Mouse (Mus musculus) hindbrain, postnatal 0 days (tissue): ENCODE results near the gene Serpinb3c. TPM values are rescaled to one million over a fixed set of nuclear protein-coding genes. Genes with fewer than 3 reads are reported as not detected.
"Not testable (repeated sequence)": the region's sequence is repeated elsewhere in the genome, so short reads cannot be mapped to it uniquely, and the experiment has no call there.

Experiments used
- ATAC-seq: fragments of 200-750 bp; cut with Nextera tagmentation; 2 replicates; pipeline ENCODE4 v1.8.0; 2017; ENCODE audit warnings: mild to moderate bottlenecking, moderate TSS enrichment, moderate library complexity
- DNase-seq: peaks from one replicate; pipeline ENCODE4 v3.0.0-alpha.2; 2015; ENCODE audit warnings: low spot score
- H3K27ac ChIP-seq: fragments of 300-500 bp; sonication (generic); 2 replicates; pipeline ENCODE4 v1.5.1; 2014; ENCODE audit warnings: mild to moderate bottlenecking
- H3K27me3 ChIP-seq: fragments of 300-500 bp; sonication (generic); 2 replicates; pipeline ENCODE4 v1.6.1; 2014; ENCODE audit warnings: low read length, mixed read lengths; ENCODE audit not compliant: insufficient read depth
- H3K36me3 ChIP-seq: fragments of 300-500 bp; sonication (generic); 2 replicates; pipeline ENCODE4 v1.6.1; 2014; ENCODE audit warnings: low read length, mixed read lengths; ENCODE audit not compliant: insufficient read depth
- H3K4me1 ChIP-seq: fragments of 300-500 bp; sonication (generic); 2 replicates; pipeline ENCODE4 v1.6.1; 2014; ENCODE audit warnings: antibody characterized with exemption, low read length, mixed read lengths; ENCODE audit not compliant: insufficient read depth
- H3K4me2 ChIP-seq: fragments of 300-500 bp; sonication (generic); 2 replicates; pipeline ENCODE4 v1.6.1; 2014; ENCODE audit warnings: low read depth, mild to moderate bottlenecking, low read length, moderate library complexity, mixed read lengths
- H3K4me3 ChIP-seq: fragments of 300-500 bp; sonication (generic); 2 replicates; pipeline ENCODE4 v1.5.1; 2014; ENCODE audit warnings: low read length
- H3K9ac ChIP-seq: fragments of 300-500 bp; sonication (generic); replicated peaks from 2 replicates; pipeline ENCODE4 v1.6.1; 2014; ENCODE audit warnings: mild to moderate bottlenecking, low read length, moderate library complexity, mixed read lengths
- H3K9me3 ChIP-seq: fragments of 300-500 bp; sonication (generic); 2 replicates; pipeline ENCODE4 v1.6.1; 2016; ENCODE audit warnings: low read length, mixed read lengths
- CTCF ChIP-seq: IDR thresholded peaks from 2 replicates; pipeline ENCODE4 v1.5.1; 2016; ENCODE audit warnings: antibody characterized with exemption, control low read depth, low read depth
- WGBS: fragments of 180-500 bp; shearing (Covaris S2); extraction: QIAGEN DNeasy Blood & Tissue Kit; methylation state at CpG from one replicate; pipeline ENCODE4 v1.1.7; 2014; 5-methylcytosine and 5-hydroxymethylcytosine counted together
- polyA plus RNA-seq: library from polyadenylated mRNA; unstranded; fragments of >200 nt; fragmentation: Nextera tagmentation; extraction: Ambion mirVana; gene quantifications from 2 replicates; pipeline ENCODE4 v1.2.1, GENCODE M21; 2015
- total RNA-seq: library from RNA; depleted of rRNA; stranded (reverse); fragments of >200 nt; gene quantifications from 2 replicates; pipeline ENCODE4 v1.2.3, GENCODE M21; 2014; rRNA removed

Gene Serpinb3c
- total RNA-seq: not detected in 2 replicates
- polyA plus RNA-seq: not detected in 2 replicates

DNA sequence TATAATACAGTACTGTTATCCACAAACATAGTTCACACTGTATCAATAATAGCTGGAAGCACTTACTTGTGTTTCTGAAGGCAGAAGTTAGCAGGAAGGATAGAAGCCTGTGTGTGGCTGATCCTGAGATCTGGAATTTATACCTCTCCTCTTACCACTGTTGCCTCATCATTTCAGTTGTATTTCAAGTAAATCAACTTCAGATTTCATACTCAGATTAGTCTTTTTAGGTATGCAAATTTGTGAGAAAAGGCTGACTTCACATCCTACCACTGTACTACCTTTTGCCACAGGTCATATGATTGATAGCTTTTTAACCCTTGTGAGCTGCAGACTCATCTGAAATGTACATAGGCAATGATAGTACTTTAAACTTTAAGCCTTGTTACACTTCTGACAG lies at the start of gene Serpinb3c, which contains the start of gene Serpinb3b:
Serpinb3c (minus strand) TSS at position 111 of the 400 bp plus-strand sequence.
Serpinb3b (minus strand) TSS at position 101 of the 400 bp plus-strand sequence.
- H3K27ac ChIP-seq, ATAC-seq, H3K4me3 ChIP-seq, H3K4me1 ChIP-seq, H3K36me3 ChIP-seq, H3K4me2 ChIP-seq, DNase-seq, H3K9ac ChIP-seq, H3K27me3 ChIP-seq, H3K9me3 ChIP-seq: not testable (repeated sequence)

DNA sequence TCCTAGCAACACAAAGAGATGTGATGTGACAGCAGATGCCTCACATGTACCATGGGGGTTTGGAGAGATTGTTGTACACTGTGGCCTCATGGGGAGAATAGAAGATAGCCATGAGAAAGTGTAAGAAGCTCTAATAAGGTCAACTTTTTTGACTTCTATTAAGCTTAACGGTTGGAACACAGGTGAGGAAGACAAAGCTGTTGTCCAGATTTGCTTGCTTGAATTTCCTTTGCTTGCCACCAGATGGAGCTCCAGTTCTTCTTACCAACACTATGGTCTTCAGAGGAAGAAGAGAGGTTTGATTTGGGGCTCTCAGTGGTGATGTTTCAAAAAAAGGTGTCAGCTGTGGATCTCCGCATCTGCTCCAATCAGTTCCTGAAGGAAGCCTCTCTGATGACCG lies 35.0 kb downstream of the Serpinb3c start:
- H3K9ac ChIP-seq, H3K4me1 ChIP-seq, H3K4me2 ChIP-seq, H3K36me3 ChIP-seq, H3K27me3 ChIP-seq, H3K27ac ChIP-seq, H3K9me3 ChIP-seq, H3K4me3 ChIP-seq: not testable (repeated sequence)
- TF ChIP-seq CTCF: peak; percentile 69
- 43% methylated on average over 3 of the region's 3 CpGs for WGBS
- ATAC-seq (peak; percentile 64), DNase-seq (peak; percentile 6)

Other genes starting within 250 kb of the Serpinb3c start
- gene Serpinb3a, start 226.1 kb downstream of the Serpinb3c start, total RNA-seq: not detected in 2 replicates
- not detected in 2 replicates for gene Serpinb3a, start 226.1 kb downstream of the Serpinb3c start, polyA plus RNA-seq
- not detected in 2 replicates for gene Serpinb3d, start 194.9 kb downstream of the Serpinb3c start, total RNA-seq
- not detected in 2 replicates for gene Serpinb3d, start 194.9 kb downstream of the Serpinb3c start, polyA plus RNA-seq
- not detected in 2 replicates for gene Serpinb3b, start within 50 bp of the Serpinb3c start, total RNA-seq
- not detected in 2 replicates for gene Serpinb3b, start within 50 bp of the Serpinb3c start, polyA plus RNA-seq
- not detected in 2 replicates for gene Serpinb11, start 82.8 kb upstream of the Serpinb3c start, total RNA-seq
- not detected in 2 replicates for gene Serpinb11, start 82.8 kb upstream of the Serpinb3c start, polyA plus RNA-seq
- gene Serpinb7, start 121.3 kb upstream of the Serpinb3c start, total RNA-seq: not detected in 2 replicates
- 0.15 TPM in 1 of 2 replicates, not detected in the other for gene Serpinb7, start 121.3 kb upstream of the Serpinb3c start, polyA plus RNA-seq
- 0.05 TPM in 1 of 2 replicates, not detected in the other for gene Serpinb2, start 233.1 kb upstream of the Serpinb3c start, total RNA-seq
- gene Serpinb2, start 233.1 kb upstream of the Serpinb3c start, polyA plus RNA-seq: 0.09 and 0.28 TPM in 2 replicates